Mouse (Mus musculus) heart, embryonic 11.5 days (tissue): Measurements from ENCODE around the gene Sel1l. TPM values are rescaled to one million over a fixed set of nuclear protein-coding genes. Genes with fewer than 3 reads are reported as not detected.

Experiments used
- ATAC-seq: fragments of 200-750 bp; cut with Nextera tagmentation; replicated peaks from 2 replicates; pipeline ENCODE4 v1.8.0; 2017; ENCODE audit warnings: moderate library complexity; ENCODE audit not compliant: insufficient number of reproducible peaks, low FRiP score, low TSS enrichment
- H3K27ac ChIP-seq: fragments of 300-500 bp; sonication (generic); 2 replicates; pipeline ENCODE4 v1.5.1; 2014; ENCODE audit warnings: mild to moderate bottlenecking, low read depth, low read length
- H3K27me3 ChIP-seq: fragments of 300-500 bp; sonication (generic); 2 replicates; pipeline ENCODE4 v1.6.1; 2014; ENCODE audit warnings: mild to moderate bottlenecking, low read length, mixed read lengths; ENCODE audit not compliant: control insufficient read depth, insufficient read depth
- H3K36me3 ChIP-seq: fragments of 300-500 bp; sonication (generic); 2 replicates; pipeline ENCODE4 v1.6.1; 2014; ENCODE audit warnings: mild to moderate bottlenecking, low read length, moderate library complexity, mixed read lengths; ENCODE audit not compliant: control insufficient read depth, insufficient read depth
- H3K4me1 ChIP-seq: fragments of 300-500 bp; sonication (generic); 2 replicates; pipeline ENCODE4 v1.6.1; 2014; ENCODE audit warnings: low read length; ENCODE audit not compliant: control insufficient read depth, insufficient read depth
- H3K4me2 ChIP-seq: fragments of 300-500 bp; sonication (generic); 2 replicates; pipeline ENCODE4 v1.6.1; 2014; ENCODE audit warnings: mild to moderate bottlenecking, moderate library complexity
- H3K4me3 ChIP-seq: fragments of 300-500 bp; sonication (generic); 2 replicates; pipeline ENCODE4 v1.5.1; 2014; ENCODE audit warnings: low read depth, low read length
- H3K9ac ChIP-seq: fragments of 300-500 bp; sonication (generic); 2 replicates; pipeline ENCODE4 v1.6.1; 2014; ENCODE audit warnings: mild to moderate bottlenecking, low read depth, low read length, moderate library complexity
- H3K9me3 ChIP-seq: fragments of 300-500 bp; sonication (generic); replicated peaks from 2 replicates; pipeline ENCODE4 v1.6.1; 2016; ENCODE audit warnings: low read length; ENCODE audit not compliant: control insufficient read depth
- WGBS: fragments of 180-500 bp; shearing (Covaris S2); extraction: QIAGEN DNeasy Blood & Tissue Kit; methylation state at CpG from one replicate; pipeline ENCODE4 v1.1.7; 2014; ENCODE audit not compliant: insufficient replicate concordance; 5-methylcytosine and 5-hydroxymethylcytosine counted together
- polyA plus RNA-seq: library from polyadenylated mRNA; unstranded; fragments of >200 nt; fragmentation: Nextera tagmentation; extraction: Ambion mirVana; gene quantifications from 2 replicates; pipeline ENCODE4 v1.2.1, GENCODE M21; 2014

The Sel1l gene
- polyA plus RNA-seq, 1 experiment from 2014 or later, result 60.8 TPM

GRCm38 (mm10) chr12:91808911-91809310 lies 40.0 kb downstream of the Sel1l start:
- no peak for ATAC-seq
- H3K9me3 ChIP-seq, result no peaks in the 10 kb centered on the region
- no peak overlapping the region for H3K4me3 ChIP-seq
- H3K9ac ChIP-seq, result no peak overlapping the region
- H3K36me3 ChIP-seq, result peaks cover 13% of the 10 kb centered on the region
- H3K27ac ChIP-seq, result no peak overlapping the region
- H3K4me2 ChIP-seq, result no peak overlapping the region
- no peaks in the 10 kb centered on the region for H3K27me3 ChIP-seq
- H3K4me1 ChIP-seq, result no peaks in the 10 kb centered on the region
- 92% methylated on average over 8 of the region's 8 CpGs for WGBS

GRCm38 (mm10) chr12:91807761-91808160 lies 41.2 kb downstream of the Sel1l start:
- H3K9ac ChIP-seq, result no peak overlapping the region
- H3K4me3 ChIP-seq, result no peak overlapping the region
- no peak overlapping the region for H3K4me2 ChIP-seq
- 67% methylated on average over 6 of the region's 6 CpGs for WGBS
- H3K4me1 ChIP-seq, result no peaks in the 10 kb centered on the region
- no peaks in the 10 kb centered on the region for H3K9me3 ChIP-seq
- no peaks in the 10 kb centered on the region for H3K27me3 ChIP-seq
- H3K36me3 ChIP-seq, result peaks cover 13% of the 10 kb centered on the region
- no peak overlapping the region for H3K27ac ChIP-seq
- no peak for ATAC-seq

GRCm38 (mm10) chr12:91807095-91807494 lies 41.9 kb downstream of the Sel1l start:
- no peak overlapping the region for H3K4me3 ChIP-seq
- no peak overlapping the region for H3K9ac ChIP-seq
- no peaks in the 10 kb centered on the region for H3K9me3 ChIP-seq
- H3K27ac ChIP-seq, result no peak overlapping the region
- peaks cover 13% of the 10 kb centered on the region for H3K36me3 ChIP-seq
- no peaks in the 10 kb centered on the region for H3K27me3 ChIP-seq
- ATAC-seq, result no peak
- H3K4me1 ChIP-seq, result no peaks in the 10 kb centered on the region
- 89% methylated on average over 11 of the region's 11 CpGs for WGBS
- no peak overlapping the region for H3K4me2 ChIP-seq

DNA sequence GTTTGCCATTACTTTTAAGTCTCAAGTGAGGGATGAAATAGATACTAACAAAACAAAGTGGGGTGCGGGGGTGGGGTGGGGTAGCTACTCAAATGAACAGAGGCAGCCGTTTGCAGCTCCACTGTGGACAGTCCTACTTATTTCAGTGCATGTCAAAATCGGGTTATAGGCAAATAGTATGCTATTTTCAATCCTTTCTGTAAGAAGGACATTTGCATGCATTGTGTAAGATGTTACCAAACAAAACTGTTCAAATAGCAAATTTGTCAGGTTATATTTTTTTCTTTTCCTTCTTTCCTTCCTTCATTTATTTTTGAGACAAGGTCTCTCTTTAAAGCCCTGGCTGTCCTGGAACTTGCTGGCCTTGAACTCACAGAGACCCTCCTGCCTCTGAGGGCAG lies 44.7 kb downstream of the Sel1l start:
- ATAC-seq, result no peak
- no peak overlapping the region for H3K27ac ChIP-seq
- H3K36me3 ChIP-seq, result 0 out of 2 replicates have a peak, but pooled peaks cover 3% of the 10 kb centered on the region

DNA sequence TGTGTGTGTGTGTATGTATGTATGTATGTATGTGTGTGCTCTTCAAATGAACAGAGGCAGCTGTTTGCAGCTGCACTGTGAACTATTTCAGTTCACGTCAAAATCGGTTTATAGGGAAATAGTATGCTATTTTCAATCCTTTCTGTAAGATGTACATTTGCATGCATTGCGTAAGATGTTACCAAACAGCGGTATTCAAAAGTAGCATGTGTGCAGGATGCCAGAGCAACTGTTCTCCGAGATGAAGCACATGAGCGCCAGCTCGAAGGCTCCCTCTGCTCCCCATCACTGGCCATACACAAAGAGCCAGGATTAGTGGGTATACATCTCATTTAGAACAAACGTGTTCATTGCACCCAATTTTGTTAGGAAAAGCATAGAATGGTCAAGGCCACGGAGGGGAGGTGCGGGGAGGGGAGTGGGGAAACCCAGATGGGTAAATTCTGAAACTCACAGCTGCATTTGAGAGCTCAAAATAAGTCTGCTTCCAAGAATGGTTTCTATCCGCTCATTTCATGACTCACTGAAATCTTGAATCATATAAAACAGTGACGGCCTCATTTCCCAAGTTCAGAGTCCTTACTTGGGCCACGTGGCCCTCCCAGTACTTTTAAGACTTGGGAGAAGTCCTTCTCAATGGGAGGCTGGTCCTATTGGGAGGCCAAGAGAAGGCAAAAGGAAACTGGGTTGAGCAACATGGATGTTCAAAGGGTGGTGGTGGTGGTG lies 45.6 kb downstream of the Sel1l start:
- no peak for ATAC-seq

More for the DNA sequence above, 44.7 kb downstream of the Sel1l start:
- Histone ChIP-seq H3K4me3 (no peak overlapping the region), H3K9me3 (no peaks in the 10 kb centered on the region), H3K4me1 (no peaks in the 10 kb centered on the region), H3K27me3 (no peaks in the 10 kb centered on the region), H3K4me2 (no peak overlapping the region), H3K9ac (no peak overlapping the region)
- WGBS, result 83% methylated on average over 3 of the region's 3 CpGs

DNA sequence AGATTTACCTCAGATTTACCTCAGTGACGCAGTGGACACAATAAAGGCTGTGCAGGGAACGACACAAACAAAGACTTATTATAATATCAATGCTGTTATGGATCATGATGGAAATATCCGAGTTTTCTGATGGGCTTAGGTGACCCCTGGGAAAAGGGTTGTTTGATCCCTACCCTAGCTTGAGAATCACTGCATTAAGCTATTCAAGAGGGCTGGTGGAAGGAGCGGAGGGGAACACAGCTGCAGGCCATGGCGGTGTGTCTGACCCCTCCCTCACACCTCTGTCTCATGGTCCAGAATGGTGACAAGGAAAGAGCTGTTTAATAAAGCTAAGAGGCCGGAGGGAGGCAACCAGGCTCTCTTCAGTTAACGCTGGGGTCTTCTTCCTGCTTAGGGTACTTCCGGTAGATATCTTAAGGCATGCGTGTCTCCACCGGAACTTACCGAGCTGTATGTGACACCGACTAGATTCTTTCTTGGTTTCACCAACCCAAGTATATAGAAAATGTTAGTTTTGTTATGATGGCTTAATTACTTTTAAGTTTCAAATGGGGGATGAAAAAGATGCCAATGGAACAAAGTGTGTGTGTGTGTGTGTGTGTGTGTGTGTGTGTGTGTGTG lies 46.3 kb downstream of the Sel1l start:
- Histone ChIP-seq H3K27me3 (no peaks in the 10 kb centered on the region), H3K4me2 (no peak overlapping the region), H3K9me3 (no peaks in the 10 kb centered on the region), H3K36me3 (no peaks in the 10 kb centered on the region), H3K27ac (no peak overlapping the region), H3K9ac (no peak overlapping the region), H3K4me3 (no peak overlapping the region), H3K4me1 (no peaks in the 10 kb centered on the region)
- 83% methylated on average over 12 of the region's 12 CpGs for WGBS
- ATAC-seq, result no peak

More for the DNA sequence above, 45.6 kb downstream of the Sel1l start:
- Histone ChIP-seq H3K9ac (no peak overlapping the region), H3K4me3 (no peak overlapping the region), H3K4me1 (no peaks in the 10 kb centered on the region), H3K27ac (no peak overlapping the region), H3K9me3 (no peaks in the 10 kb centered on the region), H3K4me2 (no peak overlapping the region), H3K36me3 (0 out of 2 replicates have a peak, but pooled peaks cover under 1% of the 10 kb centered on the region), H3K27me3 (no peaks in the 10 kb centered on the region)
- 86% methylated on average over 13 of the region's 13 CpGs for WGBS

GRCm38 (mm10) chr12:91800861-91801385 lies 48.0 kb downstream of the Sel1l start:
- Histone ChIP-seq H3K4me3 (no peak overlapping the region), H3K4me1 (no peaks in the 10 kb centered on the region), H3K9ac (no peak overlapping the region), H3K36me3 (no peaks in the 10 kb centered on the region), H3K4me2 (no peak overlapping the region), H3K27me3 (no peaks in the 10 kb centered on the region), H3K9me3 (no peaks in the 10 kb centered on the region), H3K27ac (no peak overlapping the region)
- no peak for ATAC-seq
- 52% methylated on average over 6 of the region's 6 CpGs for WGBS

DNA sequence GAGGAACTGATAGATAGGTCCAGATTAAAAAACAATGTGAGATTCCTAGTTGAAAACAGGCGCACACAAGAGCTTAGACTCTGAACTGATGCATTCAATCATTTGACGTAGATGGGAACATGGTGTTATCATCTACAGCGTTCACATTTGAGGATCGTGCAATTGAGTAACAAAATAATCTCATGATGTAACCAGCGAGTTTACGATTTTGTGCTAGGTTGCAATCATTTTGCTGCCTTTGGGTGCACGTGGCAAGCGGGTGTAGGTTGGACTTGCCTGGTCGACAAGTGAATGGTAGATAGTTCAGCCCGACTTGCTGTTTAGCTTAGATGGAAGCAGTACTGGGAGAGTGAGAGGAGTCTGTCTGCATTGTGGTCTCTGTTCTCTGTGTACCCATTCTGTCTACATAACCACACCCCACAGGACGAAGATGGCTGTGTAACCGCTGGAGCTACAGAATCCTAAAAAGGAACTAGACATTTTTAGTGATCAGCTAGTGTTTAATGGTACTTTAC lies 49.1 kb downstream of the Sel1l start:
- H3K9ac ChIP-seq, result no peak overlapping the region
- WGBS, result 63% methylated on average over 12 of the region's 12 CpGs
- ATAC-seq, result no peak

More for the DNA sequence above, 49.1 kb downstream of the Sel1l start:
- Histone ChIP-seq H3K4me2 (no peak overlapping the region), H3K36me3 (no peaks in the 10 kb centered on the region), H3K4me3 (no peak overlapping the region), H3K27me3 (no peaks in the 10 kb centered on the region), H3K9me3 (no peaks in the 10 kb centered on the region), H3K27ac (no peak overlapping the region), H3K4me1 (no peaks in the 10 kb centered on the region)
